Mouse (Mus musculus): ENCODE results near the gene Gm20388.

The Gm20388 gene

GRCm38 (mm10) chr8:120012491-120012890, 101.8 kb downstream of the Gm20388 start:
- no peak for DNase-seq (ENCODE audit: low spot score in 2 of 2)

- DNase-seq (ENCODE audit: low spot score in 2 of 2) = no peak
Observed at GRCm38 (mm10) chr8:120012927-120013326, 102.3 kb downstream of the Gm20388 start.

GRCm38 (mm10) chr8:120014267-120015023, 103.8 kb downstream of the Gm20388 start:
- DNase-seq (ENCODE audit: low spot score in 2 of 2) = no peak

GRCm38 (mm10) chr8:120015916-120016315, 105.3 kb downstream of the Gm20388 start:
- DNase-seq (ENCODE audit: low spot score in 2 of 2) = no peak

GRCm38 (mm10) chr8:120016424-120016823, 105.8 kb downstream of the Gm20388 start:
- no peak for DNase-seq (ENCODE audit: low spot score in 2 of 2)

GRCm38 (mm10) chr8:120017349-120017748, 106.7 kb downstream of the Gm20388 start:
- no peak for DNase-seq (ENCODE audit: low spot score in 2 of 2)

- no peak for DNase-seq (ENCODE audit: low spot score in 2 of 2)
Observed at GRCm38 (mm10) chr8:120017786-120018185, 107.1 kb downstream of the Gm20388 start.

- DNase-seq (ENCODE audit: low spot score in 2 of 2) = no peak
Observed at GRCm38 (mm10) chr8:120018379-120018778, 107.7 kb downstream of the Gm20388 start.

- peak in 1 of 2 experiments; percentile 17 for DNase-seq (ENCODE audit: low spot score in 2 of 2)
Observed at GRCm38 (mm10) chr8:120019297-120019696, 108.7 kb downstream of the Gm20388 start.

- no peak for DNase-seq (ENCODE audit: low spot score in 2 of 2)
Observed at GRCm38 (mm10) chr8:120020298-120020697, 109.7 kb downstream of the Gm20388 start.

- DNase-seq (ENCODE audit: low spot score in 2 of 2) = no peak
Observed at GRCm38 (mm10) chr8:120026199-120026598, 115.6 kb downstream of the Gm20388 start.

- DNase-seq (ENCODE audit: low spot score in 2 of 2) = no peak
Observed at GRCm38 (mm10) chr8:120026991-120027390, 116.3 kb downstream of the Gm20388 start.

- no peak for DNase-seq (ENCODE audit: low spot score in 2 of 2)
Observed at GRCm38 (mm10) chr8:120030447-120030846, 119.8 kb downstream of the Gm20388 start.

- DNase-seq (ENCODE audit: low spot score in 2 of 2) = no peak
Observed at GRCm38 (mm10) chr8:120032549-120033208, 122.0 kb downstream of the Gm20388 start.

GRCm38 (mm10) chr8:120034471-120034870, 123.8 kb downstream of the Gm20388 start:
- DNase-seq (ENCODE audit: low spot score in 2 of 2) = no peak

GRCm38 (mm10) chr8:120036111-120036510, 125.5 kb downstream of the Gm20388 start:
- DNase-seq (ENCODE audit: low spot score in 2 of 2) = no peak

GRCm38 (mm10) chr8:120036578-120036977, 125.9 kb downstream of the Gm20388 start:
- no peak for DNase-seq (ENCODE audit: low spot score in 2 of 2)

GRCm38 (mm10) chr8:120037199-120037598, 126.6 kb downstream of the Gm20388 start:
- no peak for DNase-seq (ENCODE audit: low spot score in 2 of 2)

- no peak for DNase-seq (ENCODE audit: low spot score in 2 of 2)
Observed at GRCm38 (mm10) chr8:120037611-120038010, 127.0 kb downstream of the Gm20388 start.

- DNase-seq (ENCODE audit: low spot score in 2 of 2) = no peak
Observed at GRCm38 (mm10) chr8:120038741-120039140, 128.1 kb downstream of the Gm20388 start.

- DNase-seq (ENCODE audit: low spot score in 2 of 2) = no peak
Observed at GRCm38 (mm10) chr8:120039313-120039919, 128.8 kb downstream of the Gm20388 start.

- DNase-seq (ENCODE audit: low spot score in 2 of 2) = no peak
Observed at GRCm38 (mm10) chr8:120040861-120041260, 130.2 kb downstream of the Gm20388 start.
